Mouse (Mus musculus): ENCODE measurements at regions not wholly inside any gene's neighbourhood (a gene's known extent, or its start where the extent isn't known, plus 50 kb on each side); places are given as distances from the start of the nearest gene placed in this dataset.

GRCm38 (mm10) chr10:99642201-99642827 is 117.1 kb downstream of the Csl start:
- no peak for DNase-seq

DNA sequence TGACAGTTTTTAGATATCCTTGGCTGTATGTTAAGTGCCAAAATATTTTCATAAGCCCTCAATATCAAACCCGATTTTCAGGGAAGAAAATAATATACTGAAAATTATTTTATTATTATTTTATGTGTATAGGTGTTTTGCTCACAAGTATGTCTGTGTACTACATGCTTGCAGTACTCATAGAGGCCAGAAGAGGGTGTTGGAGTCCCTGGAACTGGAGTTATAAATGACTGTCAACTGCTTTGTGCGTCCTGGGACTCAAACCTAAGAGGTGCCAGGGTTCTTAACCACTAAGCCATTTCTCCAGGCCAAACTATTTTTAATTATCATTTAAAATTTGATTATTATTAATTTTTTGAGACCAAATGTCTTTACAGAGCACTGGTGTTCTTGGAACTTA is 114.5 kb downstream of the Csl start:
- DNase-seq, result no peak

GRCm38 (mm10) chr10:99652011-99652410 is 107.4 kb downstream of the Csl start:
- DNase-seq, result no peak

GRCm38 (mm10) chr10:99654284-99654683 is 105.2 kb downstream of the Csl start:
- no peak for DNase-seq

DNA sequence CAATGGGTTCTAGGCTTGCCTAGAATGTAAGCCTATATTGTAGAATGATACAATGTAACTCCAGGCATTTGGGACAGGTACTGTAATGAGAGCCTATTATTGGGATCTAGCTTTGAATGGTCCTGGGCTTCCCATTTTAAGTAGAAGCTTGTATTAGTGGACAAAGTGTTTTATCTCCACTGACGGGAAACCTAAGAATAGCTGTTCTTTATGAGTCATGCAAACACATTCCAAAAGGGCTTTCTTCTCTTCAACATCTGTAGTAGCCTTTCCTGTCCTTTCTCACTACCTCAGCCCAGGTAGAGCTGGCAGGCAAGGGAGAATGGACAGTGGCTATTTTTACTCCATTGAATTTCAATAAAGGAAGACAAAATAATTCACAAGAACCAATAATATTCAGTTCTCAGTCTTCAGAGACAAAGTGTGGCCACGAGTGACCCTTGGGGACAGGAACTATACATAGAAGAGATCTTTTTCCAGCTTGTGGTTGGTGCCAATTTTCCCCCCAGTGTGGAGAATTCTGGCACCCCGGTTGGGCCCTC is 82.8 kb downstream of the Csl start:
- no peak for DNase-seq

- DNase-seq, result no peak
Observed at GRCm38 (mm10) chr10:99678096-99678495, 81.4 kb downstream of the Csl start.

DNA sequence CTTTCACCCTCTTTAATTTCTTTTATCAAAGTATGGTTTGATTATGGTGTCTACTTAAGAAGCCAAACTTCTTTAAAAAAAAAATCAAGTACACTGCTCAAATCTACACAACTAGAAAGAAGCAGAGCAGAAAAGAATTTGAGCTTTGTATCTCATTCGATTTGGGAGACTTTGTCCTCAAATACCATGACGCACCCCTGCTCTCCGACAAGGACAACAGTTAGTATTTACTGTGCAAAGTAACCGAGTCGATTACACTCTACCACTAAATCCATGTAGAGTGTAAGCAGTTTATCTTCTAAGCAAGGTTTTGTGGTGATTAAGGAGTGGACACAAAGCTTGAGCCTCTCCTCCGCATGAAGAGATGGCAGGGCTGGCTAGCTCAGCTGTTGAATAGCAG is 79.6 kb downstream of the Csl start:
- no peak for DNase-seq

- DNase-seq, result no peak
Observed at GRCm38 (mm10) chr10:99681932-99682331, 77.5 kb downstream of the Csl start.

- DNase-seq, result no peak
Observed at GRCm38 (mm10) chr10:99682350-99682749, 77.1 kb downstream of the Csl start.

DNA sequence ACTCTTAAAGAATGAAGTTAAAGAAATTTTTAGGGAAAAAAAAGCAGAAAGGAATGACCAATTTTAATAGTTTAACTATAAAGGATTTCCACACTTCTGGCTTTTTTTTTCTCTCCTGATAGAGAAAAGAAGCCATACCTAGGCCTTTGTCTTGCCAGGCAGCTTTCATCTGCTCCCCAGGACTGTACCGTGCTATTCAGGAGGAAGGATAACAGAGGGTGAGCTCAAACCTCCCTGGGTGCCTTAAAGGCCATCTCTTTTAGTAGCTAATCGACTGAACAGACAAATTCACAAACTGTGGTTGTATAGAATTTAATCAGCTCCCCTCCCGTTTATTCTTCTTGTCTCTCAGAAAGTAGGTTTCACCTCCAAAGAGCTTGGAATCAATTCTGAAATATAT is 76.1 kb downstream of the Csl start:
- DNase-seq, result no peak

DNA sequence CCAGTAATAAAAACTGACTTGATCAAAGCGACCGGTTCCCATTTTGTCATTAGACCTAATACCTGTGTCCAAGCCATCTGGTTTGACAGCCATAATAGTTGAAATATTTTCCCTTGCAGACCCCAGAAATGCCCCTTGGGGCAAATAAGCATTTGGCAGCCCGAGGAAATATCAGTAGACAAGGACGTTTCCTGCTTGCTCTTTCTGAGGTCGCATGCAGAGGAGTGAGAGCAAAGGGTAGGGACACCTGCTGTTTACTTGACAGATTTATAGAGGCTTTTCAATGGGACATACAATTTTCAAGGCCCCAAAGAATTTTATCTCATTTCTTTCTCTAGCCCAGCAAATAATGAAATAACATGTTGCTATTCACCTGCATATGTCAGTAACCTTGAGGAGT is 73.5 kb downstream of the Csl start:
- DNase-seq, result no peak

GRCm38 (mm10) chr10:99687011-99687410 is 72.4 kb downstream of the Csl start:
- DNase-seq, result no peak

GRCm38 (mm10) chr10:99697696-99698095 is 61.8 kb downstream of the Csl start:
- no peak for DNase-seq

DNA sequence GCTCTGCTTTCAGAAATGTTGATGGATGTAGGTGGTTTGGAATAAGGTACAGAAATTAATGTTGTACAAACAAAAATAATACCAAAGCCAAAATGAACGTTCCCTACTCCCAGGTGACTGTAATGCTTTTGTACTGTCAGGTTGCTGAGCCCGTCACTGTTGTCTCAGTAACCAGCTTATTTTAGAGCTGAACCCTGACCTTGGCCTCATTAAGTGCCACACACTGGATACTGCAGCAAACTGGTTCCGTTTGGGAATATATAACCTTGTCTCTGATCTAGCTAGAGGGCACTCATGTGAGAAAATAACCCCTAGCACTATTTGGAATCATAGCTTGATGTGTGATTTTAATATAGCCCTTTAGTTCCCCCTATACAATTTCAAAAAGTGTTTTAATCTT is 60.0 kb downstream of the Csl start:
- no peak for DNase-seq

- no peak for DNase-seq
Observed at GRCm38 (mm10) chr10:99700052-99700777, 59.2 kb downstream of the Csl start.

All from gastrocnemius, postnatal 10 days (tissue).